Comparison of ENCODE assay signal across 27 mouse cellular contexts in the genomic region with DNA sequence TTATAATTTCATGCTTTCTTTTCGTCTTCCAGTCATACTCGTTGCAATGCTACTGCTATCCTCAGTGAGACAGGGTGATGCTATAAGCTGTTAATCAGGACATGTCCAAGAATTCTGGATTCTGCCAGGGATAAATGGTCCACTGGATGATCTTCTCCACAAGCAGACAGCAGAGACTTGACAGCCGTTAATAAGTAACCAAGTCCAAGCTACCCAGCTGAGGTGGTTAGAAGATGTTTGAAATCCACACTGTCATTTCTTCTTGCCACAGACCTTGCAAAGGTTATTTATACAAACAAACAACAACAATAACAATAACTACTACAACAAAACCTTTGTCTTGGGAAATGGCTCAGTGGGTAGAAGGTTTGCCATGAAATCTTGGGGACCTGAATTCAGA.
"Had no signal": no experiment of that assay in that cellular context is flagged by ENCODE, and none has a peak within 500 bp of the region (broad histone marks: within the 10 kb centered on the region; RNA-seq: fewer than 3 reads in every experiment).

No protein-coding gene starts in this region.

- H3K4me1 ChIP-seq: embryonic facial prominence, embryonic 12.5 days; embryonic facial prominence, embryonic 13.5 days; embryonic facial prominence, embryonic 15.5 days had no signal

- H3K27me3 ChIP-seq: embryonic facial prominence, embryonic 12.5 days; embryonic facial prominence, embryonic 13.5 days; embryonic facial prominence, embryonic 15.5 days; forebrain, embryonic 12.5 days; forebrain, embryonic 13.5 days; forebrain, embryonic 15.5 days had no signal

- DNase-seq: cerebellum, adult 8-10 months; cerebellum, adult 9-10 months; cerebellum, adult 9-11 months; cerebellum, postnatal 10 days; cerebellum, postnatal 14 days; cerebellum, postnatal 25 days; cerebellum, postnatal 36 days; embryo, embryonic 11 days; forebrain, postnatal 0 days; gastrocnemius, adult 2 months; gastrocnemius, postnatal 10 days; gastrocnemius, postnatal 14 days; gastrocnemius, postnatal 25 days; gastrocnemius, postnatal 36 days; heart, adult 18-20 months; heart, adult 2 months had no signal

- H3K9ac ChIP-seq: embryonic facial prominence, embryonic 12.5 days; embryonic facial prominence, embryonic 13.5 days; embryonic facial prominence, embryonic 15.5 days; forebrain, embryonic 12.5 days; forebrain, embryonic 13.5 days; forebrain, embryonic 15.5 days; forebrain, postnatal 0 days had no signal

- H3K4me2 ChIP-seq: embryonic facial prominence, embryonic 12.5 days; embryonic facial prominence, embryonic 13.5 days; embryonic facial prominence, embryonic 15.5 days; forebrain, embryonic 12.5 days; forebrain, embryonic 13.5 days; forebrain, embryonic 15.5 days had no signal

- H3K36me3 ChIP-seq: embryonic facial prominence, embryonic 10.5 days; embryonic facial prominence, embryonic 12.5 days; embryonic facial prominence, embryonic 13.5 days; embryonic facial prominence, embryonic 15.5 days; forebrain, embryonic 10.5 days; forebrain, embryonic 12.5 days; forebrain, embryonic 15.5 days had no signal

- H3K27ac ChIP-seq: embryonic facial prominence, embryonic 10.5 days; embryonic facial prominence, embryonic 12.5 days; embryonic facial prominence, embryonic 13.5 days; embryonic facial prominence, embryonic 15.5 days; forebrain, embryonic 10.5 days; forebrain, embryonic 12.5 days; forebrain, embryonic 13.5 days; forebrain, embryonic 15.5 days; gastrocnemius, adult 2 months; heart, adult 2 months had no signal

- ATAC-seq: forebrain, embryonic 13.5 days; forebrain, embryonic 14.5 days; forebrain, embryonic 15.5 days; forebrain, embryonic 16.5 days; forebrain, postnatal 0 days had no signal

- H3K4me3 ChIP-seq: embryonic facial prominence, embryonic 10.5 days; embryonic facial prominence, embryonic 12.5 days; embryonic facial prominence, embryonic 13.5 days; embryonic facial prominence, embryonic 15.5 days; erythroblast, embryonic 14.5 days; forebrain, embryonic 10.5 days; forebrain, embryonic 12.5 days; forebrain, embryonic 13.5 days; forebrain, embryonic 15.5 days; gastrocnemius, adult 2 months; heart, adult 2 months had no signal

- H3K9me3 ChIP-seq: embryonic facial prominence, embryonic 10.5 days; embryonic facial prominence, embryonic 12.5 days; embryonic facial prominence, embryonic 13.5 days; embryonic facial prominence, embryonic 15.5 days; forebrain, embryonic 10.5 days; forebrain, embryonic 12.5 days; forebrain, embryonic 13.5 days; forebrain, embryonic 15.5 days had no signal
